In genomic region chr2:69897618-69898575, GRCm38 (mm10) we compare ENCODE assay signal across 8 mouse cellular contexts. TPM values are rescaled to one million over a fixed set of nuclear protein-coding genes. Genes with fewer than 3 reads are reported as not detected.
DNase-seq lines count a peak whose midpoint lies in the region; ATAC-seq and TF ChIP-seq lines count a peak whose summit lies in the region.

No protein-coding gene starts in this region.

- peak overlapping the region; percentile 23 for H3K27ac ChIP-seq in CH12.LX (ENCODE audit: insufficient read depth, low read depth)
- H3K27ac ChIP-seq in forebrain, embryonic 11.5 days (ENCODE audit: low read depth, low read length), result peak overlapping the region; percentile 79
- H3K27ac ChIP-seq in heart, embryonic 16.5 days (ENCODE audit: low read length), result peak overlapping the region; percentile 96
- peak overlapping the region; percentile 80 for H3K27ac ChIP-seq in liver, embryonic 14.5 days
- H3K27ac ChIP-seq in stomach, embryonic 15.5 days, result peak overlapping the region; percentile 92

- WGBS in forebrain, embryonic 11.5 days, result under 1% methylated on average over 39 of the region's 55 CpGs
- under 1% methylated on average over 55 of the region's 55 CpGs for WGBS in heart, embryonic 16.5 days
- WGBS in liver, embryonic 14.5 days (ENCODE audit: insufficient replicate concordance), result under 1% methylated on average over 55 of the region's 55 CpGs
- under 1% methylated on average over 51 of the region's 55 CpGs for WGBS in stomach, embryonic 15.5 days

- TF ChIP-seq CTCF in CH12.LX (conservative IDR thresholded peaks at IDR 0.05 in 1 of 2, IDR thresholded peaks at IDR 0.05 in 1 of 2; ENCODE audit: low read depth in 2 of 2, low read length in 2 of 2), result no peak
- 0 out of 2 replicates have a peak, but pooled peaks have one; percentile 8 for TF ChIP-seq CTCF in liver, embryonic 14.5 days (IDR thresholded peaks at IDR 0.05; ENCODE audit: low read depth)

- peak; percentile 85 for DNase-seq in CH12.LX (ENCODE audit: extremely low read depth)
- peak; percentile 52 for DNase-seq in c-Kit-positive CD71-negative TER-119-negative erythroid progenitor cells, embryonic 14.5 days (ENCODE audit: low read depth)
- DNase-seq in forebrain, embryonic 11.5 days (ENCODE audit: low spot score), result peak; percentile 72
- peak; percentile 65 to 74 for DNase-seq in kidney, postnatal 25 days
- peak; percentile 69 to 74 (median 72) for DNase-seq in liver, embryonic 14.5 days (ENCODE audit: low read depth in 3 of 3, low spot score in 3 of 3)
- DNase-seq in neural tube, embryonic 10.5 days (ENCODE audit: extremely low spot score, low spot score), result peak; percentile 74

- no peaks in the 10 kb centered on the region for H3K27me3 ChIP-seq in CH12.LX (replicated peaks)
- no peaks in the 10 kb centered on the region for H3K27me3 ChIP-seq in forebrain, embryonic 11.5 days (ENCODE audit: control insufficient read depth, insufficient read depth, low read length)
- H3K27me3 ChIP-seq in heart, embryonic 16.5 days (ENCODE audit: control insufficient read depth, insufficient read depth, low read length), result no peaks in the 10 kb centered on the region
- no peaks in the 10 kb centered on the region for H3K27me3 ChIP-seq in liver, embryonic 14.5 days (ENCODE audit: control insufficient read depth, insufficient read depth, low read length)
- H3K27me3 ChIP-seq in stomach, embryonic 15.5 days (replicated peaks), result no peaks in the 10 kb centered on the region

- no peaks in the 10 kb centered on the region for H3K9me3 ChIP-seq in CH12.LX (replicated peaks; ENCODE audit: low read length)
- H3K9me3 ChIP-seq in forebrain, embryonic 11.5 days (ENCODE audit: control insufficient read depth, low read length), result no peaks in the 10 kb centered on the region
- no peaks in the 10 kb centered on the region for H3K9me3 ChIP-seq in heart, embryonic 16.5 days (replicated peaks; ENCODE audit: control insufficient read depth, low read length)
- no peaks in the 10 kb centered on the region for H3K9me3 ChIP-seq in liver, embryonic 14.5 days (ENCODE audit: control insufficient read depth, low read length)
- H3K9me3 ChIP-seq in stomach, embryonic 15.5 days, result no peaks in the 10 kb centered on the region

- peaks cover 0 to 14% of the 10 kb centered on the region in 2 experiments for H3K36me3 ChIP-seq in CH12.LX (replicated peaks in 1 of 2; ENCODE audit: control insufficient read depth in 1 of 2, insufficient read depth in 1 of 2, low read length in 1 of 2)
- no peaks in the 10 kb centered on the region; the same call in 1 of the 2 replicates for H3K36me3 ChIP-seq in forebrain, embryonic 11.5 days (ENCODE audit: control insufficient read depth, insufficient read depth, low read length)
- H3K36me3 ChIP-seq in heart, embryonic 16.5 days (ENCODE audit: control insufficient read depth, insufficient read depth), result no peaks in the 10 kb centered on the region
- no peaks in the 10 kb centered on the region for H3K36me3 ChIP-seq in liver, embryonic 14.5 days (replicated peaks; ENCODE audit: control insufficient read depth, insufficient read depth, low read depth)
- no peaks in the 10 kb centered on the region for H3K36me3 ChIP-seq in stomach, embryonic 15.5 days

- no peak for TF ChIP-seq RAD21 in CH12.LX (IDR thresholded peaks at IDR 0.05; ENCODE audit: low read depth, low read length)

- peaks cover 47% of the 10 kb centered on the region for H3K79me2 ChIP-seq in CH12.LX (replicated peaks; ENCODE audit: control insufficient read depth, extremely low read depth, insufficient read depth, poor library complexity, severe bottlenecking)

- H3K4me2 ChIP-seq in CH12.LX (ENCODE audit: insufficient read depth, low read depth, poor library complexity, severe bottlenecking), result peak overlapping the region; percentile 86
- peak overlapping the region; percentile 95 for H3K4me2 ChIP-seq in forebrain, embryonic 11.5 days (ENCODE audit: low read depth, low read length, severe bottlenecking)
- H3K4me2 ChIP-seq in heart, embryonic 16.5 days (ENCODE audit: low read depth, low read length), result peak overlapping the region; percentile 85
- peak overlapping the region; percentile 97 for H3K4me2 ChIP-seq in liver, embryonic 14.5 days (ENCODE audit: low read depth)
- H3K4me2 ChIP-seq in stomach, embryonic 15.5 days, result peak overlapping the region; percentile 90

- no peak; the same call in 1 of the 2 replicates for TF ChIP-seq POLR2A in CH12.LX (IDR thresholded peaks at IDR 0.05; ENCODE audit: low read depth, low read length)

- peak; percentile 73 for ATAC-seq in forebrain, embryonic 11.5 days (replicated peaks; ENCODE audit: low FRiP score)
- peak; percentile 72 for ATAC-seq in heart, embryonic 16.5 days (replicated peaks; ENCODE audit: extremely low read depth, insufficient read depth, low FRiP score)
- peak; percentile 69 for ATAC-seq in liver, embryonic 14.5 days (ENCODE audit: insufficient read depth)
- peak; percentile 67 for ATAC-seq in stomach, embryonic 15.5 days (ENCODE audit: insufficient read depth, low FRiP score, low read depth)

- in situ Hi-C loops in CH12.LX (cut with MboI; ENCODE audit: low pct_ligation_motif_present, low pct_unique_long_range_greater_than_20kb, low sequenced_read_pairs), result no loop called here

- no peak for TF ChIP-seq EP300 in CH12.LX (IDR thresholded peaks at IDR 0.05; ENCODE audit: low read length)
- TF ChIP-seq EP300 in liver, embryonic 14.5 days (IDR thresholded peaks at IDR 0.05; ENCODE audit: low read depth), result no peak

- H3K4me3 ChIP-seq in CH12.LX (replicated peaks in 1 of 3; ENCODE audit: low read depth in 2 of 3, low read length in 2 of 3, poor library complexity in 1 of 3), result peak overlapping the region; percentile 82 to 98 (median 87)
- H3K4me3 ChIP-seq in forebrain, embryonic 11.5 days (ENCODE audit: low read depth, low read length), result peak overlapping the region; percentile 99
- H3K4me3 ChIP-seq in heart, embryonic 16.5 days (ENCODE audit: low read length), result peak overlapping the region; percentile 97
- peak overlapping the region; percentile 93 for H3K4me3 ChIP-seq in liver, embryonic 14.5 days (ENCODE audit: insufficient read depth in 1 of 2, low read depth in 2 of 2, low read length in 2 of 2)
- H3K4me3 ChIP-seq in stomach, embryonic 15.5 days (replicated peaks), result peak overlapping the region; percentile 100

- H3K9ac ChIP-seq in CH12.LX (ENCODE audit: insufficient read depth, low read depth), result peak overlapping the region; percentile 86
- H3K9ac ChIP-seq in forebrain, embryonic 11.5 days (ENCODE audit: low read length), result peak overlapping the region; percentile 99
- H3K9ac ChIP-seq in heart, embryonic 16.5 days (ENCODE audit: low read length), result peak overlapping the region; percentile 100
- peak overlapping the region; percentile 98 for H3K9ac ChIP-seq in liver, embryonic 14.5 days (replicated peaks)
- H3K9ac ChIP-seq in stomach, embryonic 15.5 days, result peak overlapping the region; percentile 98

- dilution Hi-C loops in CH12.LX (cut with MboI; ENCODE audit: extremely low pct_ligation_motif_present, extremely low pct_unique_long_range_greater_than_20kb, low sequenced_read_pairs), result no loop called here

- H3K4me1 ChIP-seq in CH12.LX (ENCODE audit: control insufficient read depth in 1 of 2, insufficient read depth in 2 of 2), result peaks cover 0 to 14% of the 10 kb centered on the region in 2 experiments; a peak in 2 of 4 replicates
- 0 out of 2 replicates have a peak, but pooled peaks cover 2% of the 10 kb centered on the region for H3K4me1 ChIP-seq in forebrain, embryonic 11.5 days (replicated peaks; ENCODE audit: control insufficient read depth, insufficient read depth, low read length)
- peaks cover 6% of the 10 kb centered on the region for H3K4me1 ChIP-seq in heart, embryonic 16.5 days (ENCODE audit: control insufficient read depth, insufficient read depth, low read length)
- peaks cover 14 to 16% of the 10 kb centered on the region in 2 experiments for H3K4me1 ChIP-seq in liver, embryonic 14.5 days (replicated peaks; ENCODE audit: control insufficient read depth in 2 of 2, insufficient read depth in 2 of 2, low read length in 1 of 2)
- no peaks in the 10 kb centered on the region for H3K4me1 ChIP-seq in stomach, embryonic 15.5 days

TF ChIP-seq in CH12.LX, 34 proteins besides CTCF, POLR2A, EP300 and RAD21 (continues in another document):
- peak; percentile 51 for TF ChIP-seq MXI1 (IDR thresholded peaks at IDR 0.05; ENCODE audit: low read depth, low read length)
- TF ChIP-seq HCFC1 (IDR thresholded peaks at IDR 0.05; ENCODE audit: low read depth, low read length), result no peak
- no peak for TF ChIP-seq RCOR1 (conservative IDR thresholded peaks at IDR 0.05; ENCODE audit: low read depth, low read length)
- TF ChIP-seq MAZ (IDR thresholded peaks at IDR 0.05; ENCODE audit: low read depth, low read length), result no peak

RNA-seq across cellular contexts. Expression of gene Ubr3, which starts 0.9 kb away (rescaled TPM):
- total RNA-seq in CH12.LX (2012; rRNA removed) (16.0 and 18.3 TPM in 2 replicates), CH12.LX (2014; rRNA removed) (17.9 and 21.4 TPM in 2 replicates)
- 26.1 and 35.8 TPM in 2 replicates for polyA plus RNA-seq in CH12.LX (2012; ENCODE audit: insufficient read length, low read depth)
- polyA plus RNA-seq in forebrain, embryonic 11.5 days (2014; fragmentation: Nextera tagmentation; extraction: Ambion mirVana), result 14.0 and 19.6 TPM in 2 replicates
- 10.5 and 11.1 TPM in 2 replicates for polyA plus RNA-seq in heart, embryonic 16.5 days (2015; fragmentation: Nextera tagmentation; extraction: Ambion mirVana)
- polyA plus RNA-seq in liver, embryonic 14.5 days (2012; rRNA removed), result 6.4 and 8.0 TPM in 2 replicates
- 5.8 and 5.9 TPM in 2 replicates for polyA plus RNA-seq in liver, embryonic 14.5 days (2014; fragmentation: Nextera tagmentation; extraction: Ambion mirVana)
- 12.8 and 13.3 TPM in 2 replicates for polyA plus RNA-seq in stomach, embryonic 15.5 days (2015; fragmentation: Nextera tagmentation; extraction: Ambion mirVana)

RNA-seq across cellular contexts. Expression of gene Mettl5, which starts 12.5 kb away (rescaled TPM):
- total RNA-seq in CH12.LX (2012; rRNA removed), result 19.6 and 20.4 TPM in 2 replicates
- 40.4 and 50.4 TPM in 2 replicates for total RNA-seq in CH12.LX (2014; rRNA removed)
- 39.1 and 42.2 TPM in 2 replicates for polyA plus RNA-seq in CH12.LX (2012; ENCODE audit: insufficient read length, low read depth)
- polyA plus RNA-seq in forebrain, embryonic 11.5 days (2014; fragmentation: Nextera tagmentation; extraction: Ambion mirVana), result 43.1 and 45.1 TPM in 2 replicates
- 34.0 and 40.7 TPM in 2 replicates for polyA plus RNA-seq in heart, embryonic 16.5 days (2015; fragmentation: Nextera tagmentation; extraction: Ambion mirVana)
- 5.7 and 9.4 TPM in 2 replicates for polyA plus RNA-seq in liver, embryonic 14.5 days (2012; rRNA removed)
- 33.2 and 35.4 TPM in 2 replicates for polyA plus RNA-seq in liver, embryonic 14.5 days (2014; fragmentation: Nextera tagmentation; extraction: Ambion mirVana)
- 39.7 and 45.9 TPM in 2 replicates for polyA plus RNA-seq in stomach, embryonic 15.5 days (2015; fragmentation: Nextera tagmentation; extraction: Ambion mirVana)

RNA-seq across cellular contexts. Expression of gene Ssb, which starts 36.5 kb away (rescaled TPM):
- total RNA-seq in CH12.LX (2012; rRNA removed) (124 and 176 TPM in 2 replicates), CH12.LX (2014; rRNA removed) (281 and 368 TPM in 2 replicates)
- polyA plus RNA-seq in CH12.LX (2012; ENCODE audit: insufficient read length, low read depth), result 410 and 530 TPM in 2 replicates
- polyA plus RNA-seq in forebrain, embryonic 11.5 days (2014; fragmentation: Nextera tagmentation; extraction: Ambion mirVana), result 405 and 430 TPM in 2 replicates
- polyA plus RNA-seq in heart, embryonic 16.5 days (2015; fragmentation: Nextera tagmentation; extraction: Ambion mirVana), result 177 and 193 TPM in 2 replicates
- polyA plus RNA-seq in liver, embryonic 14.5 days (2012; rRNA removed), result 26.2 and 76.5 TPM in 2 replicates
- 161 and 170 TPM in 2 replicates for polyA plus RNA-seq in liver, embryonic 14.5 days (2014; fragmentation: Nextera tagmentation; extraction: Ambion mirVana)
- 309 and 316 TPM in 2 replicates for polyA plus RNA-seq in stomach, embryonic 15.5 days (2015; fragmentation: Nextera tagmentation; extraction: Ambion mirVana)

Comparison
In these comparisons a context has a peak if more than half of its experiments do, and no peak if none do; other contexts are left out.
1. Peak in every context shown above with its lines: DNase-seq, ATAC-seq, H3K4me3 ChIP-seq and H3K27ac ChIP-seq.
2. H3K27ac ChIP-seq: peak in every context shown above with its lines; median percentile 96 in heart, embryonic 16.5 days; 92 in stomach, embryonic 15.5 days; 80 in liver, embryonic 14.5 days; 79 in forebrain, embryonic 11.5 days; 23 in CH12.LX.